Mouse (Mus musculus) cerebellum, postnatal 14 days (tissue): Measurements from ENCODE around the gene Scn1b.

Experiments used
- DNase-seq, 2 experiments: peaks; one replicate each; pipeline ENCODE4 v3.0.0; 2021; ENCODE audit warnings: mixed read lengths in 2 of 2

Gene Scn1b

GRCm38 (mm10) chr7:31149271-31149670, 22.5 kb upstream of the Scn1b start:
- DNase-seq = no peak

GRCm38 (mm10) chr7:31148756-31149155, 22.0 kb upstream of the Scn1b start:
- peak; percentile 60 to 64 for DNase-seq

GRCm38 (mm10) chr7:31148086-31148485, 21.3 kb upstream of the Scn1b start:
- no peak for DNase-seq

GRCm38 (mm10) chr7:31145596-31146160, 18.9 kb upstream of the Scn1b start:
- no peak for DNase-seq

GRCm38 (mm10) chr7:31144886-31145285, 18.1 kb upstream of the Scn1b start:
- peak in 1 of 2 experiments; percentile 26 for DNase-seq

- no peak for DNase-seq
These were observed 14.1 kb upstream of the Scn1b start for GRCm38 (mm10) chr7:31140941-31141340.

GRCm38 (mm10) chr7:31140302-31140701, 13.5 kb upstream of the Scn1b start:
- no peak for DNase-seq

GRCm38 (mm10) chr7:31139765-31140164, 13.0 kb upstream of the Scn1b start:
- DNase-seq = peak; percentile 85

GRCm38 (mm10) chr7:31135717-31136116, 8.9 kb upstream of the Scn1b start:
- no peak for DNase-seq

GRCm38 (mm10) chr7:31131866-31132265, 5.1 kb upstream of the Scn1b start:
- no peak for DNase-seq

GRCm38 (mm10) chr7:31130841-31131240, 4.0 kb upstream of the Scn1b start:
- DNase-seq = peak; percentile 71 to 74

GRCm38 (mm10) chr7:31130197-31130596, 3.4 kb upstream of the Scn1b start:
- DNase-seq = no peak

GRCm38 (mm10) chr7:31128157-31128705, 1.4 kb upstream of the Scn1b start:
- DNase-seq = peak in 1 of 2 experiments; percentile 24

GRCm38 (mm10) chr7:31126211-31126751, 522 bp downstream of the Scn1b start:
- DNase-seq = peak; percentile 58 to 59

- peak; percentile 63 to 78 for DNase-seq
These were observed 1.7 kb downstream of the Scn1b start for GRCm38 (mm10) chr7:31125116-31125515.

GRCm38 (mm10) chr7:31124381-31124780, 2.4 kb downstream of the Scn1b start:
- no peak for DNase-seq

- DNase-seq = no peak
These were observed 3.1 kb downstream of the Scn1b start for GRCm38 (mm10) chr7:31123697-31124096.

GRCm38 (mm10) chr7:31122641-31123631, 3.9 kb downstream of the Scn1b start:
- peak; percentile 52 to 73 for DNase-seq

GRCm38 (mm10) chr7:31119556-31119955, 7.2 kb downstream of the Scn1b start:
- DNase-seq = no peak

GRCm38 (mm10) chr7:31118486-31118885, 8.3 kb downstream of the Scn1b start:
- peak; percentile 76 to 77 for DNase-seq

- peak in 1 of 2 experiments; percentile 52 for DNase-seq
These were observed 9.3 kb downstream of the Scn1b start for GRCm38 (mm10) chr7:31117465-31117864.

- no peak for DNase-seq
These were observed 10.1 kb downstream of the Scn1b start for GRCm38 (mm10) chr7:31116721-31117145.

- peak; percentile 65 to 70 for DNase-seq
These were observed 11.2 kb downstream of the Scn1b start for GRCm38 (mm10) chr7:31115587-31116043.
